Mouse (Mus musculus) megakaryocyte, adult 5-6 weeks (primary cell): ENCODE data around the gene Plg. TPM values are rescaled to one million over a fixed set of nuclear protein-coding genes. Genes with fewer than 3 reads are reported as not detected.

Source experiments
- ATAC-seq: 2 replicates; pipeline ENCODE4 v1.8.0; 2016; ENCODE audit warnings: mild to moderate bottlenecking, inconsistent platforms; ENCODE audit not compliant: poor library complexity, severe bottlenecking
- total RNA-seq, 2 experiments: library from RNA; stranded (forward) in 1 of 2; stranded (reverse) in 1 of 2; fragments of 153-499, 151-499 nt in 1 of 2; fragments of 221-1000, 200-1000 nt in 1 of 2; gene quantifications; 2 replicates each; pipeline versions ENCODE4 v1.2.3 to v1.2.4; 2015 to 2017

Gene Plg
- total RNA-seq (2015) = 0.32 TPM in 1 of 2 replicates, not detected in the other
- total RNA-seq (2017) = 0.08 and 1.0 TPM in 2 replicates

DNA sequence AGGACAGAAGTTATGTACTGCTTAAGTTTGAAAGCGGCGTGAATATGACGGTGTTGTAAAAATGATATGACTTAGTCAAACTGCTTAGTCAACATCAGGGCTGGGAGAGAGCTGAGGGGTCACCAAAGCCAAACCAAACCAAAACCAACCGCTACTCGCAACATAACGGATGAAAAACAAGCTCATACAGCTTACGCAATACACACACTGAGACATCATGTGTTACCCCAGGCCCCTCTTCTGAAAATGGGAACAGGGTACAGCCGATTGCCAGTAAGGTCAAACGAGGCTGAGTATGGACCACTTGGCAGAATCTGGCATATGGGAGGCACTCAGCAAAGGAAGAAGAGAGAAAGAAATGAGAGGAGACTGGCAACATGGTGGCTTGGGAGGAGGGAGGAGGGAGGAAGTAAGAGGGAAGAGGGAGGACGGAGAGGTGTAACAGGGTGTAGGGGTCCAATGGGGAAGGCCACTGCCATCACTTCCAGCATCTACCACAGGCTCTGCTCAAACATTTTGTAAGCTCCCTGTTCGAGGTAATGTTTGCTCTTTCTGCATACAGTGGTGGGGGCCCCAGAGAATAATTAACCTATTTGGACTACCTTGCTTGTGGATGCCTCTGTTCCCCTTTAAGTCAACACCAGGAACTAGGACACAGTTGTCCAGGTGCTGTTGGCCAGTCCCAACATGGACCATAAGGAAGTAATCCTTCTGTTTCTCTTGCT lies at the start of gene Plg:
Gene Plg (plus strand): TSS at position 628 of the 725 bp plus-strand sequence.
- ATAC-seq = peak; percentile 59

DNA sequence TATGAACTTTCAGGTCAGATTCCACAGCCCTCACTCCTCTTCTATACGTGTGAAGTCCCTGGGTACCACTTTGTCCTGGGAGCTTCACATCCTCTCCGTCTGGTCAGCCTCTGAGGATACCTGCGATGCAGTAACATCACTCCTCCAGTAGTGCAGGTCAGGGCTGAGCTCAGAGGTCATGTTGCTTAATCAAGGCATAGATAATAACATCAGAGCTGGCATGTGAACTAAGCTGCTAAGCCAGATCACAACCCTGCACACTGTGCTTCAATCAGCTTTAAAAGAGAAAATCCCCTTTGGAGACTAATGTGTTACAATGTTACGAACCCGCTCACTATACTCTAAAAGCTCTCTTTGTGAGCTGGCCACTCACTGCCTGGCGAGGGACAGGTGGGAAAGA lies 43.3 kb upstream of the Plg start:
- no peak for ATAC-seq

- ATAC-seq = no peak
Observed at GRCm38 (mm10) chr17:12336073-12336868, 42.1 kb upstream of the Plg start.

- ATAC-seq = no peak
Observed at GRCm38 (mm10) chr17:12337156-12337555, 41.3 kb upstream of the Plg start.

DNA sequence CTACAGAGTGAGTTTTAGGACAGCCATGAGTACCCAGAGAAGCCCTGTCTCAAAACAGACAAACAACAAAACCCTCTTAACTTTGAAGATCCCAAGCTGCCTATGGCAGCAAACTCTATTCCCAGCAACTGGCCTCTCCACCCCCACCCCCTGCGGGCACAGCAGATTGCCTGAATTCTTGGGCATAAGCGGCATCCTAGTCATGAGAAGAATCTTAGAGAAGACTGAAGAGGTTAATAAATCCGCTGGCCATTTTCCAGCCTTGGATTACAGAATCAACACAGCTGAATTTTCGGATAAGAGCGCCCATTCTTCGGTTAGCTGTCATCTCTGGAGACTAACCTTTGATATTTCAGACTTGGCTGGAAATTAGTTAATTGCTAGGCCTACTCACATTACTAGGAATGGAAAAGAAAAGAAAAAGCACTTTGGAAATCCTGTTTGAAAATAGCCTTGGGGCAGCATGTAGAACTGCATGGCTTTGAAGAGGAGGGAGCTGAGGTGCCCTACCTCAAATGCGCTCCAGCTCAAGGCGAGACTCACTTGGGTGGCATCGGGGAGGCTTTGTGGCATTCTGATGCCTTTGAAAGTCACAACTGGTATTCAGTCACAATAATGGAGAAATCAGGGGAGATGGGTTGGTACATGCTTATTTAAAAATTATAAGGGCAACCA lies 34.6 kb upstream of the Plg start:
- no peak for ATAC-seq

DNA sequence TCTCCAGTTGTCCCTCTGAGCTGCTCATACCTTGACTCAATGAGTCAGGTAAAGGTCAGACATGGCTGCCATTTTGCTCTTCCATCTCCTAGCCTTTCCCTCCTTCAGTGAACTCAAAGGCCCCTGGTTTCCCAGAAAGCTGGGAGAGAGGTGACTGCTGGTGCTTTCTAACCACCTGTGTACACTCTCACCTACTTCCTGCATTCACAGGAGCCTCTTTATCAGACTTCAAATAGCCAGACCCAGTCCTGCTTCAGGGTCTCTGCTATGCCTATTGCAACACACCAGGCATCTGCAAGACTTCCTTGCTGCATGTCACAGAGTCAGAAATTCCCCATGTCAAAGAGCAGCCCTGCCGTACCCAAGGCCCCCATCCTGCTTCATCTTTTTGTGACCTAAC lies 30.9 kb upstream of the Plg start:
- no peak for ATAC-seq

GRCm38 (mm10) chr17:12351564-12351963 lies 26.8 kb upstream of the Plg start:
- no peak for ATAC-seq

DNA sequence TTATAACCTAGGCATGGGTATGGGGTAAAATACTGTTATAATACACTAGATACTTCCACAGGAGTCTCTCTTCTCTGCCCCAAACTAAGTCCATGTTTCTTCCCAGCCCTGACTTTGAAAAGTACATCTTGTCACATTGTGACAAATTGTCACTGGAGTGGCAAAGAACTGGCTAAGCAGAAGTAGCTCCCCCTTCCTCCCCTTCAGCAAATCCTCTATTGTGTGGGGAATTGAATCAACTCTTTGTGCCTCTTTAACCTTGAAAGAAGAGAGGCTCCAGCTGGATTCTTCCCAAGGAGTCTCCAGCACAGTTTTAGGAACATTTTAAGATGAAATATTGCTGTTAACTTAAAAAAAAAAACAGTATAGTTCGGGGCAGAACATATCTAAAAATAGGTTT lies 25.6 kb upstream of the Plg start:
- no peak for ATAC-seq

DNA sequence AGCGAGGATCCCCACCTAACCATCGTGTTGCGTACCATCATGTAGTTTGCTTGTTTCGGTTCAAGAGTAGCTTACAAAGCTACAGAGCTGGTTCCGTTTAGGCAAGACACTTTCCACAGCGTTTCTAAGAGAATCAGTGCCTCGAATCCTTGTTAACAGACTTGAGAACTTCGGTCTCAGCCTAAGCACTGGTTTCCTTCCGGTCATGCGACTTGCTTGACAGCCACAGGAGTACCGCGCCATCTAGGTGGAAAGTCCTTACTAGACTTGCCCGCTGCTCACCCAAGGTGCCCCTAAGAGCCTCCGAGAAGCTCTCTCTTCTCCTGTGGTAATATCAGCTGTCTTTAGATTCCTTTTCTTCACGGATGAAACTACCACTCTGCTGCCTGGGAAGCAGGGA lies 18.5 kb upstream of the Plg start:
- no peak for ATAC-seq

- ATAC-seq = peak; percentile 89
Observed at GRCm38 (mm10) chr17:12363601-12364425, 14.6 kb upstream of the Plg start.

GRCm38 (mm10) chr17:12364426-12364735 lies 14.0 kb upstream of the Plg start:
- ATAC-seq = no peak

DNA sequence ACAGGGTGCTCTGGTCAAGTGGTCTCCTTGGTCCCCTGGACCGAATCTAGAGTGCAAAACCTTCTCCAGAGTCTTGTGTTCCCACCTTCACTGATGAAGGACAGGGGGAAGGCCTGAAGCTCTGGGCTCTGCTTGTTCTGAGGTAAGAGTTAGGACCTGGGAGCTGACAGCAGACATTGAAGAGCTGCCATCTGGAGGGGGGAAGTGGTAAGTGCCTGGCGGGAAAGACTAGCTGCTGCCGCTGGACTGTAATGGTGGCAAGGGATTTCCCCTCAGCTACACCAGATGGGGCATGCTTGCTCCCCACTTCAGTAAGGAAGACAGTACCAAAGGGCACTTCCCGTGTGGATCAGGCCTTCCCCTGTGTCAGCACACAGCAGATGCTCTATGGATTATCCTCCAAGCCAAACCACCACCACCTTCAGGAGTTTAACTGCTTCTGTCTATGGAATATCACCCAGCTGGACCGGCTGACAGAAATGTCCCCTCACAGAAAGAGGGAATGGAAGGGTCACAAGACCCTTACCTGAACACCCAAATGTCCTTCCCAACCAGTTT lies 11.0 kb upstream of the Plg start:
- peak; percentile 55 for ATAC-seq

DNA sequence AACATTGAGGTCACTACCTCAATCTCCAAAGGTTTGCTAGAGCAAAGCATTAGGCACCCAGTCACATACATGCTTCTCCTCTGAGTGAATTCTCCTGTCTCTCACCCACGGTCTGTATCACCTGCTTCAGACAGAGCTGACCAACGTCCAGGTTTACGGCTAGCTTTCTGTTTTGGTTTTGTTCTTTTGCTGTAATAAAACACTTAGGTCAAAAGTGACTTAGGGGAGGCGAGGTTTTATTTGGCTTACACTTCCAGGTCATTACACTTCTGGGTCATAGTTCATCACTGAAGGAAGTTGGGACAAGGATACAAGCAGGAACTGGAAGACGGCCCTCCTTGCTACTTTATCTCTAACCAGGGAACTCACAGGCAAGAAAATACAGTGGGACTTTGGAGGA lies 9.0 kb upstream of the Plg start:
- ATAC-seq = no peak

DNA sequence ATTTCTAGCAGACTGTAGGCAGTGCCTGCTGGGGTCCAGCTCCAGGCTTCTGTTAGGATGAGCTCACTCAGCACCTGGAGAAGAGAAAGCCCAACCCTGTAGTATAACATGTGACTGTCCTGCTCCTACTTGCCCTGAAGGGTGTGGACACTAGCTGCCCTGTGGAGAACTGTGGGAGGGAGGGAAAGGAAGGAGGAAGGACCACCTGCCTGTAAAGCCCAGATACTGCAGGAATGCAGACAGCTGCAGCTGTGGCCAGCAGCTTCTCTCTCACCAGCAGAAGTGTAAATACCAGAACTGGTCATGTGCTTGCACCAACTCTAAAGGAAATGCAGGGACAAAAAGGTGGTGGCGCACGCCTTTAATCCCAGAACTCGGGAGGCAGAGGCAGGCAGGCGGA lies 8.1 kb upstream of the Plg start:
- no peak for ATAC-seq

GRCm38 (mm10) chr17:12371310-12371925 lies 7.0 kb upstream of the Plg start:
- ATAC-seq = peak; percentile 59

DNA sequence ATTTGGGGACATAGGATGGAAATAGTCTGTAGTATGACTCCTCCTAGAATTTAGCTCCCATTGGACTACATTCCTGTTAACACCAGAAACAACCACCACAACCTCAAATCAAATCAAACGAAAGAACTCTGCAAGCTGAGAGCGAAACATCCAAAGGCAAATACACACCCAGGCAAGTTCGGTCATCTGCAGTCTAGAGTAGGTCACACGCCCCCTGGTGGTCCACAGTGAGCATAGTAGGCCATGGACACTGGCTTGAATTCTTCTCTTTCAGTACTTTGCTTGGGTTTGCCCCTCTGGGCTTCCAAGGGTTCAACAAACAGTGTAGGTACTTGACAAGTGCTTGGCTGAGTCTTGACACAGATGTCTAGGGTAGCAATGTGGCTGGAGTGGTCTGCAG lies 6.4 kb upstream of the Plg start:
- peak; percentile 86 for ATAC-seq

- no peak for ATAC-seq
Observed at GRCm38 (mm10) chr17:12373601-12374144, 4.7 kb upstream of the Plg start.

DNA sequence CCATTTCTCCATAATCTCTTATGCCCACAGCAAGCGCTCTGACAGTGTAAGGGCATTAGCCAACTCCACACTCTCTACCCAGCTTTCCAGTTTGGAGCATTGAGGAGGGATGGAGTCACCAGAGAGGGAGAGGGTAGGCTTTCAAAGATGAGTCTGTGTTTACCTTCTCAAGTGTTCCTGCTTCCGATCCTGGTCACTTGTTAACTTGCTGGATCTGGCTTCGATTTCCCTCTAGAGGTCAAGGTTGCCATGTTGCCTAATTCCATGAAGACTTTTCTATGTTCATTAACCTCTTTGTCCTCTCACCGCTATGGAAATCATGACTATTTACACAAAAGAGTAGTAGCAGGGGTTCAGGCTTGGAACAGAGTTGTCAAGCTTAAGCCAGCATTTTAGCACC lies 1.9 kb downstream of the Plg start:
- ATAC-seq = no peak

DNA sequence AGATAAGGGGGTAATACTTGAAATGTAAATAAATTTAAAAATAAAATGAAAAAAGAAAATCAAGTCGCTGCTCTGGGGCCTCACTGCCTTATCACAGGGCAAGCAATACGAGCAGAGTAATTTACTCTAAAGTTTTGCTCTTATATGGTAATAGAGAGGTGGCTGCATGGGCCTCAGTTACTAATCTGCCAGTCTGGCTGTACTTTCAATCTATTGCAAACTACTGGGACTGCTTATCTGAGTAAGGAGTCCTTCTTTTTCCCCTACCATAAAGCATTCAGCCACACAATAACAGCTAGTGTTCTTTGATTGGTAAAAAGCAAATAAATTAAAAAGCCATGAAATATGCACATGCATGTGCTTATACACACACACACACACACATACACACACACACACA lies 3.2 kb downstream of the Plg start:
- ATAC-seq = no peak

DNA sequence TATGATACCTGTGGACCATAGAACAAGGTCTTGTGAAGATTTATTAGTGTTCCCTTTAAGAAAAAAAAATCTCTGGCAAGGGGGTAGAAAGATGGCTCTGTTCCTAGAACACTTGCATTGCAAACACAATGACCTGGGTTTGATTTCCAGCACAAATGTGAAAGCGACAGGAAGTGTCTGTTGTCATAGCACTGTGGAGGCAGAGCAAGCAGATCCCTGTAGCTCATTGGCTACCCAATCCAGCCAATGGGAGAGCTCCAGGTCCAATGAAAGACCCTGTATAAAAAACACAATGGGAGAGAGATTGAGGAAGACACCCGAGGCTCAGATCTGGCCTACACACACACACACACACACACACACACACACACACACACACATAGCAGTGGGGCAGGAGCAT lies 4.1 kb downstream of the Plg start:
- no peak for ATAC-seq
